Mouse (Mus musculus) forebrain, embryonic 13.5 days (tissue): ENCODE measurements around the gene Itgae. TPM values are rescaled to one million over a fixed set of nuclear protein-coding genes. Genes with fewer than 3 reads are reported as not detected.

ENCODE experiments used
- ATAC-seq: fragments of 200-750 bp; cut with Nextera tagmentation; 2 replicates; pipeline ENCODE4 v1.8.0; 2017
- H3K27ac ChIP-seq: fragments of 300-500 bp; sonication (generic); 2 replicates; pipeline ENCODE4 v1.5.1; 2015; ENCODE audit warnings: inconsistent platforms, mild to moderate bottlenecking, moderate library complexity
- H3K27me3 ChIP-seq: fragments of 300-500 bp; sonication (generic); 2 replicates; pipeline ENCODE4 v1.6.1; 2015; ENCODE audit warnings: mild to moderate bottlenecking, inconsistent platforms
- H3K36me3 ChIP-seq: fragments of 300-500 bp; sonication (generic); 2 replicates; pipeline ENCODE4 v1.6.1; 2015; ENCODE audit warnings: mild to moderate bottlenecking, inconsistent platforms; ENCODE audit not compliant: poor library complexity, severe bottlenecking
- H3K4me1 ChIP-seq: fragments of 300-500 bp; sonication (generic); 2 replicates; pipeline ENCODE4 v1.6.1; 2015; ENCODE audit warnings: inconsistent platforms
- H3K4me2 ChIP-seq: fragments of 300-500 bp; sonication (generic); 2 replicates; pipeline ENCODE4 v1.6.1; 2015; ENCODE audit warnings: inconsistent platforms, mild to moderate bottlenecking, moderate library complexity
- H3K4me3 ChIP-seq: fragments of 300-500 bp; sonication (generic); 2 replicates; pipeline ENCODE4 v1.5.1; 2015; ENCODE audit warnings: mild to moderate bottlenecking, inconsistent platforms
- H3K9ac ChIP-seq: fragments of 300-500 bp; sonication (generic); 2 replicates; pipeline ENCODE4 v1.6.1; 2015; ENCODE audit warnings: mild to moderate bottlenecking, inconsistent platforms
- H3K9me3 ChIP-seq: fragments of 300-500 bp; sonication (generic); replicated peaks from 2 replicates; pipeline ENCODE4 v1.6.1; 2016; ENCODE audit warnings: inconsistent platforms
- WGBS: fragments of 180-500 bp; shearing (Covaris S2); methylation state at CpG from one replicate; pipeline ENCODE4 v1.1.7; 2015; 5-methylcytosine and 5-hydroxymethylcytosine counted together
- polyA plus RNA-seq: library from polyadenylated mRNA; unstranded; fragments of >200 nt; fragmentation: Nextera tagmentation; extraction: Ambion mirVana; gene quantifications from 2 replicates; pipeline ENCODE4 v1.2.1, GENCODE M21; 2015

Itgae gene
- polyA plus RNA-seq, 1 experiment from 2014 or later, result 0.27 TPM

GRCm38 (mm10) chr11:73187231-73187630 is 96.8 kb downstream of the Itgae start:
- no peaks in the 10 kb centered on the region for H3K9me3 ChIP-seq
- H3K4me2 ChIP-seq, result no peak overlapping the region
- 91% methylated on average over 6 of the region's 6 CpGs for WGBS
- H3K4me3 ChIP-seq, result no peak overlapping the region
- no peak overlapping the region for H3K27ac ChIP-seq
- ATAC-seq, result no peak
- H3K9ac ChIP-seq, result no peak overlapping the region
- H3K36me3 ChIP-seq, result peaks cover 92% of the 10 kb centered on the region
- H3K27me3 ChIP-seq, result no peaks in the 10 kb centered on the region
- no peaks in the 10 kb centered on the region for H3K4me1 ChIP-seq

- H3K27me3 ChIP-seq, result no peaks in the 10 kb centered on the region
- no peak for ATAC-seq
Measured at GRCm38 (mm10) chr11:73193047-73193446, 102.7 kb downstream of the Itgae start.

GRCm38 (mm10) chr11:73194444-73194843 is 104.1 kb downstream of the Itgae start:
- H3K9me3 ChIP-seq, result no peaks in the 10 kb centered on the region
- WGBS, result 78% methylated on average over 2 of the region's 2 CpGs
- no peak overlapping the region for H3K27ac ChIP-seq
- no peaks in the 10 kb centered on the region for H3K27me3 ChIP-seq
- H3K9ac ChIP-seq, result no peak overlapping the region
- peaks cover 16% of the 10 kb centered on the region for H3K4me1 ChIP-seq
- no peak overlapping the region for H3K4me2 ChIP-seq
- no peak overlapping the region for H3K4me3 ChIP-seq
- H3K36me3 ChIP-seq, result peaks cover 40% of the 10 kb centered on the region
- ATAC-seq, result no peak

More at GRCm38 (mm10) chr11:73193047-73193446, 102.7 kb downstream of the Itgae start:
- Histone ChIP-seq H3K4me1 (peaks cover 10% of the 10 kb centered on the region), H3K4me3 (no peak overlapping the region), H3K36me3 (peaks cover 52% of the 10 kb centered on the region), H3K4me2 (no peak overlapping the region), H3K9ac (no peak overlapping the region), H3K27ac (no peak overlapping the region), H3K9me3 (no peaks in the 10 kb centered on the region)
- WGBS, result 79% methylated on average over 6 of the region's 6 CpGs

Other genes with a start within 250 kb of the Itgae start
- 0.40 and 0.47 TPM in 2 replicates for gene Atp2a3, start 129.4 kb upstream of the Itgae start, polyA plus RNA-seq
- 0.25 and 0.46 TPM in 2 replicates for gene P2rx1, start 91.5 kb upstream of the Itgae start, polyA plus RNA-seq
- 10.3 and 11.8 TPM in 2 replicates for gene Camkk1, start 71.6 kb upstream of the Itgae start, polyA plus RNA-seq
- 12.8 and 13.4 TPM in 2 replicates for gene Ncbp3, start 42.8 kb upstream of the Itgae start, polyA plus RNA-seq
- 13.0 and 13.1 TPM in 2 replicates for gene Haspin, start 47.7 kb downstream of the Itgae start, polyA plus RNA-seq
- gene P2rx5, start 69.8 kb downstream of the Itgae start, polyA plus RNA-seq, result 0.26 and 0.30 TPM in 2 replicates
- 133 and 136 TPM in 2 replicates for gene Emc6, start 86.5 kb downstream of the Itgae start, polyA plus RNA-seq
- 174 and 181 TPM in 2 replicates for gene Tax1bp3, start 86.5 kb downstream of the Itgae start, polyA plus RNA-seq
- gene Ctns, start 108.5 kb downstream of the Itgae start, polyA plus RNA-seq, result 17.0 and 17.8 TPM in 2 replicates
- gene Shpk, start 108.9 kb downstream of the Itgae start, polyA plus RNA-seq, result 1.2 TPM in 2 replicates
- not detected in 2 replicates for gene Trpv1, start 143.7 kb downstream of the Itgae start, polyA plus RNA-seq
- gene Trpv3, start 176.8 kb downstream of the Itgae start, polyA plus RNA-seq, result 0.04 TPM in 2 replicates
- not detected in 2 replicates for gene Aspa, start 239.0 kb downstream of the Itgae start, polyA plus RNA-seq
- not detected in 2 replicates for gene Gm49340, start 239.2 kb downstream of the Itgae start, polyA plus RNA-seq
- not detected in 2 replicates for gene Spata22, start 239.2 kb downstream of the Itgae start, polyA plus RNA-seq